Mouse (Mus musculus): ENCODE measurements around the gene Tex45.

DNA sequence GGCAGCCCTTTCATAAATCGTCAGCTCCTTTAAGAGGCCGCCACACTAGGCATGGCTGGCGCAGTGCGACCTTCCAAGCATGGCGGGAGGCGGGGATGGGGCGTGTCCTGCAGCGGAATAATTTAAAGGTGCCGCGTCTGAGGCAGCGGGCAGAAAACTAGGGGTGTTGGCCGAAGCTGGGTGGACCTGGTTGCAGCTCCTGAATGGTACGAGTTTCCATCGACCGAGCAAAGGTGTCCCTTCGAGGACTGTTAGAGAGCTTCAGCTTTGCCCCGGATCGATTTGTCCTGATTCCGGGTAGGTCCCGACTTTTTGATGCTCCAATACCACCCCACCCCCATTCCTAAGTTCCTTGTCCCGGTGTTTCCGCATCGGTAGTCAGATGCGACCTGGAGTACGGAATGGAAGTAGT, 44.6 kb downstream of the Tex45 start, which contains the start of gene Pnpla6:
- no peak for TF ChIP-seq CTCF (conservative IDR thresholded peaks at IDR 0.05; ENCODE audit: low read length)
- TF ChIP-seq POU5F1 (IDR thresholded peaks at IDR 0.05; ENCODE audit: borderline replicate concordance, low read length): no peak

Measured in E14TG2a.4 (cell line).